Mouse (Mus musculus): ENCODE data around the gene Rapgef3.
A peak's percentile ranks its signal among the peaks of the same experiment; 100 is the strongest.

DNA sequence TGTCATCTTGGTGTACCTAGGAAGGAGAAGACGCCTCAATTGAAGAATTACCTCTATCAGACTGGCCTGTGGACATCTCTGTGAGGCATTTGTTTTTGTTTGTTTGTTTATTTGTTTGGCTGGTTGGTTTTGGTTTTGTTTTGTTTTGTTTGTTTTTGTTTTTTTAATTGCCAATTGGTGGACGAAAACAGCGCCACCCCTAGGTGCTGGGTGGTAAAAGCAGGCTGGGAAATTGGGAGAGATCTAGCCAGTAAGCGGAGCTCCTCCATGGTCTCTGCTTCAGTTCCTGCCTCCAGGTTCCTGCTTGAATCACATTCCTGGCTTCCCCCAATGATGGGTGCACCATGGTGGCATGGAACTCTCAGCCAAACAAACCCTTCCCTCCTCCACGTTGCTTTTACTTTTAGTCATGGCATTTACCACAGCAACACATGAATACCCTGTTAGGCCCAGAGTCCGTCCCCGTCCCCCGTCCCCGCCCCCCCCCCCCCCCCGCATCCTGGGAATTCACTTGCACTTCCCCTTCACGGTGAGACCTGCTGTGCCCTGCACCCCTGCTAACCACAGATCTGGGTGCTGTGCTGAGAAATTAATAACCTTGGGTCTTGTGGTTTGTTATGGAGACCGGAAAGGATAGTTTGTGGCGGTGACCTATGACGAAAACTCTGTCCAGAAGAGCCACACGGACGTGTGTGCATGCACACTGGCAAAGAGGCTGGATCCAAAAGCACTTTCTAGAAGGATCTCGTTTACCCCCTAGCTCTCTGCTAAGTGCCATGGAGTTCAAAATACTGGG, 48.6 kb upstream of the Rapgef3 start:
- TF ChIP-seq CTCF (IDR thresholded peaks at IDR 0.05; ENCODE audit: borderline replicate concordance, insufficient read depth, low read depth, low read length): 0 out of 2 replicates have a peak, but pooled peaks have one; percentile 10
- TF ChIP-seq POLR2A (IDR thresholded peaks at IDR 0.05; ENCODE audit: borderline replicate concordance, insufficient read depth, low read length): no peak
